Mouse (Mus musculus) myocyte (in vitro differentiated cells): ENCODE measurements at regions not wholly inside any gene's neighbourhood (a gene's known extent, or its start where the extent isn't known, plus 50 kb on each side); places are given as distances from the start of the nearest gene placed in this dataset.

Experiments used
- H3K27me3 ChIP-seq: one replicate; pipeline ENCODE4 v1.6.1; 2011; ENCODE audit not compliant: control insufficient read depth, insufficient read depth, insufficient read length
- H3K36me3 ChIP-seq: one replicate; pipeline ENCODE4 v1.6.1; 2011; ENCODE audit not compliant: control insufficient read depth, insufficient read depth
- H3K4me2 ChIP-seq: one replicate; pipeline ENCODE4 v1.6.1; 2011; ENCODE audit warnings: low read depth, control low read depth
- H3K4me3 ChIP-seq: one replicate; pipeline ENCODE4 v1.5.1; 2011; ENCODE audit warnings: mild to moderate bottlenecking, control low read depth, moderate library complexity
- H3K79me2 ChIP-seq: one replicate; pipeline ENCODE4 v1.6.1; 2011; ENCODE audit not compliant: control insufficient read depth, insufficient read depth
- H3ac ChIP-seq: one replicate; pipeline ENCODE4 v1.6.1; 2011; ENCODE audit not compliant: control insufficient read depth, insufficient read length
- CEBPB ChIP-seq: IDR thresholded peaks from 2 replicates; pipeline ENCODE4 v1.6.1; 2011; ENCODE audit warnings: mild to moderate bottlenecking, moderate library complexity; ENCODE audit not compliant: poor library complexity, insufficient read depth, severe bottlenecking
- E2F4 ChIP-seq: IDR thresholded peaks from one replicate; pipeline ENCODE4 v1.6.1; 2011; ENCODE audit warnings: mild to moderate bottlenecking, control low read depth, moderate library complexity; ENCODE audit not compliant: insufficient read depth
- MAX ChIP-seq: IDR thresholded peaks from one replicate; pipeline ENCODE4 v1.6.1; 2011; ENCODE audit warnings: low read depth, mild to moderate bottlenecking, control low read depth
- MYOD1 ChIP-seq, 3 experiments: IDR thresholded peaks; one replicate each; pipeline ENCODE4 v1.6.1; 2011; ENCODE audit warnings: control low read depth in 2 of 3, low read depth in 2 of 3, mild to moderate bottlenecking in 2 of 3, moderate library complexity in 1 of 3; ENCODE audit not compliant: insufficient read length in 2 of 3, control insufficient read depth in 1 of 3
- MYOG ChIP-seq, 3 experiments: IDR thresholded peaks; one replicate each; pipeline ENCODE4 v1.6.1; 2011; ENCODE audit warnings: control low read depth in 2 of 3, low read depth in 2 of 3, mild to moderate bottlenecking in 2 of 3; ENCODE audit not compliant: insufficient read length in 2 of 3, control insufficient read depth in 1 of 3, insufficient read depth in 1 of 3
- POLR2A ChIP-seq: IDR thresholded peaks from one replicate; pipeline ENCODE4 v1.6.1; 2011; ENCODE audit warnings: low read depth, mild to moderate bottlenecking, control low read depth, moderate library complexity; ENCODE audit not compliant: insufficient read length
- POLR2AphosphoS2 ChIP-seq: IDR thresholded peaks from one replicate; pipeline ENCODE4 v1.6.1; 2011; ENCODE audit warnings: low read depth, control low read depth; ENCODE audit not compliant: insufficient read length
- REST ChIP-seq: IDR thresholded peaks from one replicate; pipeline ENCODE4 v1.6.1; 2011; ENCODE audit warnings: mild to moderate bottlenecking, control low read depth, moderate library complexity; ENCODE audit not compliant: insufficient read depth, insufficient read length
- SRF ChIP-seq: IDR thresholded peaks from one replicate; pipeline ENCODE4 v1.6.1; 2011; ENCODE audit warnings: low read depth; ENCODE audit not compliant: control insufficient read depth, insufficient read length
- TCF12 ChIP-seq: IDR thresholded peaks from one replicate; pipeline ENCODE4 v1.6.1; 2011; ENCODE audit warnings: mild to moderate bottlenecking, control low read depth; ENCODE audit not compliant: poor library complexity, insufficient read depth, severe bottlenecking
- TCF3 ChIP-seq: IDR thresholded peaks from one replicate; pipeline ENCODE4 v1.6.1; 2011; ENCODE audit warnings: low read depth, control low read depth; ENCODE audit not compliant: insufficient read length
- USF1 ChIP-seq: IDR thresholded peaks from one replicate; pipeline ENCODE4 v1.6.1; 2011; ENCODE audit warnings: low read depth, mild to moderate bottlenecking, control low read depth, moderate library complexity

- no peaks in the 10 kb centered on the region for H3K27me3 ChIP-seq
- no peak overlapping the region for H3ac ChIP-seq
- H3K4me2 ChIP-seq: peak overlapping the region; percentile 74
- no peak for TF ChIP-seq SRF
- no peak overlapping the region for H3K4me3 ChIP-seq
- no peaks in the 10 kb centered on the region for H3K36me3 ChIP-seq
- no peaks in the 10 kb centered on the region for H3K79me2 ChIP-seq
These were observed 1029.6 kb downstream of the 9330182O14Rik start for GRCm38 (mm10) chr15:41163643-41164358.

GRCm38 (mm10) chr15:41165534-41165933 is 1031.4 kb downstream of the 9330182O14Rik start:
- Histone ChIP-seq H3K36me3 (no peaks in the 10 kb centered on the region), H3K27me3 (no peaks in the 10 kb centered on the region), H3ac (no peak overlapping the region), H3K79me2 (no peaks in the 10 kb centered on the region), H3K4me2 (no peak overlapping the region), H3K4me3 (no peak overlapping the region)
- TF ChIP-seq E2F4 (no peak), POLR2A (no peak), MYOD1 (IDR thresholded peaks at IDR 0.05; ENCODE audit: control insufficient read depth in 1 of 3, insufficient read length in 2 of 3, low read depth in 2 of 3) (no peak), SRF (no peak), CEBPB (no peak), TCF12 (no peak), MYOG (IDR thresholded peaks at IDR 0.05; ENCODE audit: control insufficient read depth in 1 of 3, insufficient read depth in 1 of 3, insufficient read length in 2 of 3, low read depth in 2 of 3) (no peak), TCF3 (no peak)

GRCm38 (mm10) chr15:41190792-41191191 is 1056.6 kb downstream of the 9330182O14Rik start:
- H3ac ChIP-seq: no peak overlapping the region
- no peaks in the 10 kb centered on the region for H3K79me2 ChIP-seq
- no peak overlapping the region for H3K4me3 ChIP-seq
- no peak overlapping the region for H3K4me2 ChIP-seq
- no peaks in the 10 kb centered on the region for H3K36me3 ChIP-seq
- no peaks in the 10 kb centered on the region for H3K27me3 ChIP-seq
- TF ChIP-seq MYOD1 (IDR thresholded peaks at IDR 0.05; ENCODE audit: control insufficient read depth in 1 of 3, insufficient read length in 2 of 3, low read depth in 2 of 3): no peak
- TF ChIP-seq TCF12: no peak
- no peak for TF ChIP-seq REST
- no peak for TF ChIP-seq MAX
- no peak for TF ChIP-seq POLR2AphosphoS2
- no peak for TF ChIP-seq E2F4
- no peak for TF ChIP-seq CEBPB
- no peak for TF ChIP-seq SRF
- no peak for TF ChIP-seq MYOG (IDR thresholded peaks at IDR 0.05; ENCODE audit: control insufficient read depth in 1 of 3, insufficient read depth in 1 of 3, insufficient read length in 2 of 3, low read depth in 2 of 3)
- TF ChIP-seq USF1: no peak
- TF ChIP-seq TCF3: no peak
- no peak for TF ChIP-seq POLR2A

DNA sequence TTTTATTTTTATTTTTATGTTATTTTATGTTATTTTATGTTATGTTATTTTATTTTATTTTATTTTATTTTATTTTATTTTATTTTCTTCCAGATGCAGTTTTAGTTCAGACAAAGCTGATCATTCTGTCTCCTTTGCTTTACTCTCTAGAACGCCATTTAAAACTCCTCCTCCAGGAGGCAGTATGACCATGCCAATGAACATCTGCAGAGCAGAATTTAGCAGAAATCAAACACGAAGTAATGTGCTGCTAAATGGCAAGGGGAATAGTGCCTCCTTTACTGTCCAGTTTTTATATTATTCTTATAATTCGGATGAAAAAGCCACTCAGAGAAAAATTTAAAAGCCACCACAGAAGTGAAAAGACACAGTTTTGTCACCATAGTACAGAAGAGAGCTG is 1059.1 kb downstream of the 9330182O14Rik start:
- Histone ChIP-seq H3K79me2 (no peaks in the 10 kb centered on the region), H3K36me3 (no peaks in the 10 kb centered on the region), H3K27me3 (no peaks in the 10 kb centered on the region), H3K4me3 (no peak overlapping the region), H3ac (no peak overlapping the region), H3K4me2 (no peak overlapping the region)
- TF ChIP-seq REST: no peak
- TF ChIP-seq MYOD1 (IDR thresholded peaks at IDR 0.05; ENCODE audit: control insufficient read depth in 1 of 3, insufficient read length in 2 of 3, low read depth in 2 of 3): no peak

GRCm38 (mm10) chr15:41223801-41224200 is 1089.6 kb downstream of the 9330182O14Rik start:
- TF ChIP-seq MYOD1 (IDR thresholded peaks at IDR 0.05; ENCODE audit: control insufficient read depth in 1 of 3, insufficient read length in 2 of 3, low read depth in 2 of 3): no peak
- TF ChIP-seq SRF: no peak
- TF ChIP-seq POLR2AphosphoS2: no peak
- TF ChIP-seq MYOG (IDR thresholded peaks at IDR 0.05; ENCODE audit: control insufficient read depth in 1 of 3, insufficient read depth in 1 of 3, insufficient read length in 2 of 3, low read depth in 2 of 3): no peak
- no peak for TF ChIP-seq TCF12
- no peak for TF ChIP-seq E2F4
- TF ChIP-seq USF1: no peak
- no peak for TF ChIP-seq MAX
- no peak for TF ChIP-seq REST
- no peak for TF ChIP-seq POLR2A
- no peak for TF ChIP-seq CEBPB
- no peak for TF ChIP-seq TCF3
- H3K4me3 ChIP-seq: no peak overlapping the region
- no peak overlapping the region for H3ac ChIP-seq
- H3K27me3 ChIP-seq: no peaks in the 10 kb centered on the region
- H3K79me2 ChIP-seq: no peaks in the 10 kb centered on the region
- no peaks in the 10 kb centered on the region for H3K36me3 ChIP-seq
- no peak overlapping the region for H3K4me2 ChIP-seq
